Mouse (Mus musculus): ENCODE measurements at regions not wholly inside any gene's neighbourhood (a gene's known extent, or its start where the extent isn't known, plus 50 kb on each side); places are given as distances from the start of the nearest gene placed in this dataset.

- DNase-seq, result no peak
These were observed 83.6 kb upstream of the 3110018I06Rik start for GRCm38 (mm10) chr12:107404821-107405220.

DNA sequence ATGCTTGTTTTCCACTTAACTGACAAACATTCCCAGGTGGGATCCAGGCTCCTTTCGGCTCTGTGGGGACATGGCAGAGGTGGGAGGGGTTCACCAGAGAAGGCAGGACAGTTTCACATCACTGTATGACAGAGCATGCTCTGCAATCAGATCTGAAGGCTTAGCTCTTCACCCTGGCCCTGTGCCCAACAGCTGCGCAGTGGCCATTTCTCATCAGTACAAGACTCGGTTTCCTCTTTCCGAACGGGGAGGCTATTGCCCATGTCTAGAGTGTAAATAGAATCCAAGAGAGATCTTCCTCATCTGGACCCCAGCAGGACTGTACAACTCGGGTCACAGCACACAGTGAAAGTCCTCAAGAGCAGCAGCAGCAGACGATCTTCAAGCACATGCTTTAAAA is 64.5 kb upstream of the 3110018I06Rik start:
- no peak for DNase-seq

GRCm38 (mm10) chr12:107438506-107438905 is 49.9 kb upstream of the 3110018I06Rik start:
- DNase-seq, result peak in 1 of 2 experiments; percentile 8

Data from heart, adult 18-20 months (tissue).